ENCODE assay signal across 8 mouse cellular contexts in genomic region chr17:29370984-29371723, GRCm38 (mm10). TPM values are rescaled to one million over a fixed set of nuclear protein-coding genes. Genes with fewer than 3 reads are reported as not detected.
A peak's percentile ranks its signal among the peaks of the same experiment; 100 is the strongest.
DNase-seq lines count a peak whose midpoint lies in the region; ATAC-seq lines count a peak whose summit lies in the region.

No protein-coding gene starts in this region.

- DNase-seq in 3134 (ENCODE audit: extremely low read depth, insufficient read length, low spot score): peak; percentile 58
- peak; percentile 81 for DNase-seq in adrenal gland, adult 8-10 months
- DNase-seq in embryo, embryonic 11.5 days (ENCODE audit: low read depth, low spot score): peak; percentile 86
- DNase-seq in gastrocnemius, postnatal 4 days (ENCODE audit: low spot score in 2 of 2): peak; percentile 89 to 93
- peak; percentile 80 to 92 for DNase-seq in spleen, postnatal 14 days (ENCODE audit: low spot score in 2 of 2)

- peaks cover 14% of the 10 kb centered on the region for H3K4me1 ChIP-seq in kidney, embryonic 15.5 days
- peaks cover 18% of the 10 kb centered on the region; the same call in 1 of the 2 replicates for H3K4me1 ChIP-seq in limb, embryonic 15.5 days

- no peak overlapping the region for H3K4me2 ChIP-seq in kidney, embryonic 15.5 days
- H3K4me2 ChIP-seq in limb, embryonic 15.5 days: no peak overlapping the region

- H3K27me3 ChIP-seq in kidney, embryonic 15.5 days: 0 out of 2 replicates have a peak, but pooled peaks cover 2% of the 10 kb centered on the region
- H3K27me3 ChIP-seq in limb, embryonic 15.5 days: 0 out of 2 replicates have a peak, but pooled peaks cover 4% of the 10 kb centered on the region

- 4% methylated on average over 5 of the region's 5 CpGs for WGBS in kidney, embryonic 15.5 days
- WGBS in limb, embryonic 15.5 days: 3% methylated on average over 5 of the region's 5 CpGs

- no peak overlapping the region for H3K27ac ChIP-seq in kidney, embryonic 15.5 days
- H3K27ac ChIP-seq in limb, embryonic 15.5 days: no peak overlapping the region

- peak; percentile 40 for ATAC-seq in kidney, embryonic 15.5 days (replicated peaks; ENCODE audit: low FRiP score)
- ATAC-seq in limb, embryonic 15.5 days (ENCODE audit: insufficient number of reproducible peaks, low FRiP score, low TSS enrichment, low read depth): peak; percentile 60; the same call in 1 of the 2 replicates
- ATAC-seq in monocyte, adult 5-6 weeks (replicated peaks; ENCODE audit: insufficient number of reproducible peaks, low FRiP score, low TSS enrichment, poor library complexity, severe bottlenecking): peak; percentile 92

- H3K9me3 ChIP-seq in kidney, embryonic 15.5 days (replicated peaks): no peaks in the 10 kb centered on the region
- H3K9me3 ChIP-seq in limb, embryonic 15.5 days: no peaks in the 10 kb centered on the region

- H3K36me3 ChIP-seq in kidney, embryonic 15.5 days: no peaks in the 10 kb centered on the region
- H3K36me3 ChIP-seq in limb, embryonic 15.5 days: no peaks in the 10 kb centered on the region

- H3K9ac ChIP-seq in kidney, embryonic 15.5 days: no peak overlapping the region
- H3K9ac ChIP-seq in limb, embryonic 15.5 days: no peak overlapping the region

- no peak overlapping the region for H3K4me3 ChIP-seq in kidney, embryonic 15.5 days (replicated peaks)
- no peak overlapping the region for H3K4me3 ChIP-seq in limb, embryonic 15.5 days

RNA-seq across cellular contexts. Expression of gene Fgd2, which starts 10.4 kb away (rescaled TPM):
- 10 to 100 TPM in 1 of 4 experiments, 1 to 10 TPM in 3; 2.1 to 11.1 (median 6.9) TPM for total RNA-seq in adrenal gland, adult 8-10 months (2022)
- 1 to 10 TPM; 4.2 to 4.5 TPM for total RNA-seq in gastrocnemius, postnatal 4 days (2021)
- polyA plus RNA-seq in kidney, embryonic 15.5 days (2015; fragmentation: Nextera tagmentation; extraction: Ambion mirVana): 12.0 and 13.0 TPM in 2 replicates
- polyA plus RNA-seq in limb, embryonic 15.5 days (2015; fragmentation: Nextera tagmentation; extraction: Ambion mirVana): 8.5 and 9.7 TPM in 2 replicates
- total RNA-seq in monocyte, adult 5-6 weeks (2017): 76.8 to 91.0 TPM (median 79.1 TPM) in 3 replicates

RNA-seq across cellular contexts. Expression of gene Mtch1, which starts 23.4 kb away (rescaled TPM):
- 100 to 1,000 TPM; 236 to 274 (median 253) TPM for total RNA-seq in adrenal gland, adult 8-10 months (2022)
- total RNA-seq in gastrocnemius, postnatal 4 days (2021): 100 to 1,000 TPM; 302 to 317 TPM
- polyA plus RNA-seq in kidney, embryonic 15.5 days (2015; fragmentation: Nextera tagmentation; extraction: Ambion mirVana): 289 and 308 TPM in 2 replicates
- polyA plus RNA-seq in limb, embryonic 15.5 days (2015; fragmentation: Nextera tagmentation; extraction: Ambion mirVana): 267 and 334 TPM in 2 replicates
- total RNA-seq in monocyte, adult 5-6 weeks (2017): 56.3 to 71.0 TPM (median 67.0 TPM) in 3 replicates

RNA-seq across cellular contexts. Expression of gene Pi16, which starts 53.7 kb away (rescaled TPM):
- 10 to 100 TPM in 3 of 4 experiments, 1 to 10 TPM in 1; 9.0 to 16.7 (median 14.0) TPM for total RNA-seq in adrenal gland, adult 8-10 months (2022)
- 10 to 100 TPM; 50.3 to 54.5 TPM for total RNA-seq in gastrocnemius, postnatal 4 days (2021)
- polyA plus RNA-seq in kidney, embryonic 15.5 days (2015; fragmentation: Nextera tagmentation; extraction: Ambion mirVana): 3.4 and 5.8 TPM in 2 replicates
- polyA plus RNA-seq in limb, embryonic 15.5 days (2015; fragmentation: Nextera tagmentation; extraction: Ambion mirVana): 6.5 and 8.0 TPM in 2 replicates
- 16.9 to 37.3 TPM (median 22.0 TPM) in 3 replicates for total RNA-seq in monocyte, adult 5-6 weeks (2017)

Comparison
In these comparisons a context has a peak if more than half of its experiments do, and no peak if none do; other contexts are left out.
1. ATAC-seq: peak in every context shown above with its lines; median percentile 92 in monocyte, adult 5-6 weeks; 60 in limb, embryonic 15.5 days; 40 in kidney, embryonic 15.5 days.